Mouse (Mus musculus) liver, postnatal 0 days (tissue): ENCODE measurements around the gene Gm26602. TPM values are rescaled to one million over a fixed set of nuclear protein-coding genes. Genes with fewer than 3 reads are reported as not detected.
A peak's percentile ranks its signal among the peaks of the same experiment; 100 is the strongest.
"Not testable (repeated sequence)": the region's sequence is repeated elsewhere in the genome, so short reads cannot be mapped to it uniquely, and the experiment has no call there.

ENCODE experiments used
- ATAC-seq: fragments of 200-750 bp; cut with Nextera tagmentation; 2 replicates; pipeline ENCODE4 v1.8.0; 2017; ENCODE audit warnings: mild to moderate bottlenecking, moderate library complexity
- DNase-seq: peaks from one replicate; pipeline ENCODE4 v3.0.0-alpha.2; 2016
- H3K27ac ChIP-seq: fragments of 300-500 bp; sonication (generic); 2 replicates; pipeline ENCODE4 v1.5.1; 2014; ENCODE audit warnings: antibody characterized with exemption, moderate library complexity, mild to moderate bottlenecking, low read depth
- H3K27me3 ChIP-seq: fragments of 300-500 bp; sonication (generic); 2 replicates; pipeline ENCODE4 v1.6.1; 2014; ENCODE audit warnings: low read length, control low read depth, mixed read lengths; ENCODE audit not compliant: insufficient read depth
- H3K36me3 ChIP-seq: fragments of 300-500 bp; sonication (generic); replicated peaks from 2 replicates; pipeline ENCODE4 v1.6.1; 2014; ENCODE audit warnings: mild to moderate bottlenecking, control low read depth, low read length, moderate library complexity, mixed read lengths; ENCODE audit not compliant: insufficient read depth
- H3K4me1 ChIP-seq: fragments of 300-500 bp; sonication (generic); 2 replicates; pipeline ENCODE4 v1.6.1; 2014; ENCODE audit warnings: antibody characterized with exemption, mild to moderate bottlenecking, control low read depth; ENCODE audit not compliant: insufficient read depth
- H3K4me2 ChIP-seq: fragments of 300-500 bp; sonication (generic); 2 replicates; pipeline ENCODE4 v1.6.1; 2014; ENCODE audit warnings: low read depth, mild to moderate bottlenecking, low read length, moderate library complexity, mixed read lengths
- H3K4me3 ChIP-seq: fragments of 300-500 bp; sonication (generic); 2 replicates; pipeline ENCODE4 v1.5.1; 2014; ENCODE audit warnings: low read depth, low read length
- H3K9ac ChIP-seq: fragments of 300-500 bp; sonication (generic); replicated peaks from 2 replicates; pipeline ENCODE4 v1.6.1; 2014; ENCODE audit warnings: mild to moderate bottlenecking, moderate library complexity
- H3K9me3 ChIP-seq: fragments of 300-500 bp; sonication (generic); 2 replicates; pipeline ENCODE4 v1.6.1; 2016; ENCODE audit warnings: mild to moderate bottlenecking, control low read depth, low read length, mixed read lengths
- CTCF ChIP-seq: sonication (generic); IDR thresholded peaks from 2 replicates; pipeline ENCODE4 v1.5.1; 2016; ENCODE audit warnings: antibody characterized with exemption, low read depth
- EP300 ChIP-seq: IDR thresholded peaks from 2 replicates; pipeline ENCODE4 v1.6.1; 2016; ENCODE audit warnings: antibody characterized with exemption, low read depth, mild to moderate bottlenecking
- WGBS: fragments of 180-500 bp; shearing (Covaris S2); extraction: QIAGEN DNeasy Blood & Tissue Kit; methylation state at CpG from one replicate; pipeline ENCODE4 v1.1.7; 2014; ENCODE audit not compliant: insufficient replicate concordance; 5-methylcytosine and 5-hydroxymethylcytosine counted together
- polyA plus RNA-seq: library from polyadenylated mRNA; unstranded; fragments of >200 nt; fragmentation: Nextera tagmentation; extraction: Ambion mirVana; gene quantifications from 2 replicates; pipeline ENCODE4 v1.2.1, GENCODE M21; 2015

Gene Gm26602
- polyA plus RNA-seq, 1 experiment from 2014 or later: not detected

- 7% methylated on average over 22 of the region's 22 CpGs for WGBS
- H3K9me3 ChIP-seq: no peaks in the 10 kb centered on the region
- 0 out of 2 replicates have a peak overlapping the region, but pooled peaks have one; percentile 2 for H3K27ac ChIP-seq
- 0 out of 2 replicates have a peak, but pooled peaks cover 8% of the 10 kb centered on the region for H3K27me3 ChIP-seq
- H3K4me3 ChIP-seq: peak overlapping the region; percentile 15
- H3K36me3 ChIP-seq: no peaks in the 10 kb centered on the region
- no peak for ATAC-seq
- no peak for TF ChIP-seq EP300
- TF ChIP-seq CTCF: no peak
- DNase-seq: peak; percentile 66
- peaks cover 66% of the 10 kb centered on the region for H3K4me1 ChIP-seq
- H3K4me2 ChIP-seq: peak overlapping the region; percentile 47
- H3K9ac ChIP-seq: no peak overlapping the region
Observed at GRCm38 (mm10) chr10:79881981-79882380, 28.7 kb upstream of the Gm26602 start.

DNA sequence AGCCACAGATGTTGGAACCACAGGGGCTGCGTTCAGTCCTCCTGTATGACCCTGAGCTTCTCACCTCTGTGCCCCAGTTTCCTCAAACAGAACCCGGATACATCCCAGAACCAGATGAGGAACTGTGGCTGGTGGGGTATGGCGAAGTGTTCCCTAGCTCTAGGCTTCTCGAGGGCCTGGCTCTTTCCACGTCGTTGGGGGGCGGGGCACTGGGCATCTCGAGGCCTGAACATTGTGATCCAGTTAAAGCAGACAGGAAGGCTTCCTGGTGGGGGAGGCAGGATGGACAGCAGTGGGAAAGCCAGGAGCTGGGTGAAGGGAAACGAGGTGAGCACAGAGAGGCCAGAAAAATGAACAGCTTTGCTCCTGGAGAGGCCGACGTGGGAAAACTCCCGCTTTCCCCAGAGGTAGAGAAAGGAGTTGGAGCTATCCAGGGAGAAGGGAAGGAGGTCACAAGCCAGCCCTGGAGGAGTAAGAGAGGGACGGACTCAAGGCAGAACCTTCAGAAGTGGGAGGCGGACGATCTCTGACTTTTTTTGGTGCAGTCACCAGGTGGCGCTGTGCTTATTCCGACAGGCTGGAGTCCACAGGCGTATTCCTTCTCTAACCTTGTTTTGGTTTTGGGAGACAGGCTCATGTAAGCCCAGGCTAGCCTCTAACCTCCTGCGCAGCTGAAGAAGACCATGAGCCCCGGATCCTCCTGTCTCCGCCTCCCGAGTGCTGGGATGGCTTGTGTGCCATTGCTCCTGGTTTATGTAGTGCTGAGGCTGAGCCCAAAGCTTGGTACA is 27.2 kb upstream of the Gm26602 start:
- no peak for TF ChIP-seq EP300
- peak; percentile 87 for TF ChIP-seq CTCF
- Histone ChIP-seq H3K4me2 (peak overlapping the region; percentile 48), H3K4me1 (peaks cover 53% of the 10 kb centered on the region), H3K4me3 (no peak overlapping the region), H3K36me3 (no peaks in the 10 kb centered on the region), H3K9me3 (no peaks in the 10 kb centered on the region), H3K27ac (peak overlapping the region; percentile 48; the same call in 1 of the 2 replicates), H3K27me3 (0 out of 2 replicates have a peak, but pooled peaks cover 8% of the 10 kb centered on the region), H3K9ac (no peak overlapping the region)
- WGBS: 15% methylated on average over 22 of the region's 22 CpGs
- ATAC-seq: peak; percentile 34
- peak; percentile 86 for DNase-seq

DNA sequence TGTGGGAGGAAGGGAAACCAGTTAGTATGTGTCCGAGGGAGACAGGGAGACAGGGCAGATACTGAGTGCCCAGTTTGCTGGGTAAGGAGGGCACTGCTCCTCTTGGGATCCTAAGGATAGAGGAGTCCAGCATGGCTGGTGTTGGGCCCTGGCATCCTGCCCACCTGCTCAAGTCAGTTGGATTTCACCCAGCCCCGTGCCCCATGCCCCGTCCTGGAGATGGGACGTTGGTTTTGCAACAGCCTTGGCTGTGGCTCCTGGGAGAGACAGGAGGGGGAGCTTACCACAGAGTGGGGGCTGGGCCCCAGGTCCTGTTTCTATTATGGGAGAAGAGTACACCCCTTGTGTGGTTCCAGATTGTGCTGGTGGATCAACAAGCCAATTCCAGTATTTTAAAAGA is 26.2 kb upstream of the Gm26602 start:
- Histone ChIP-seq H3K4me1 (peaks cover 47% of the 10 kb centered on the region), H3K27me3 (0 out of 2 replicates have a peak, but pooled peaks cover 8% of the 10 kb centered on the region), H3K36me3 (no peaks in the 10 kb centered on the region), H3K9me3 (no peaks in the 10 kb centered on the region), H3K27ac (peak overlapping the region; percentile 48; the same call in 1 of the 2 replicates), H3K9ac (no peak overlapping the region), H3K4me2 (no peak overlapping the region), H3K4me3 (no peak overlapping the region)
- WGBS: 13% methylated on average over 4 of the region's 4 CpGs
- no peak for TF ChIP-seq EP300
- no peak for TF ChIP-seq CTCF
- DNase-seq (peak; percentile 66), ATAC-seq (peak; percentile 22; the same call in 1 of the 2 replicates)

DNA sequence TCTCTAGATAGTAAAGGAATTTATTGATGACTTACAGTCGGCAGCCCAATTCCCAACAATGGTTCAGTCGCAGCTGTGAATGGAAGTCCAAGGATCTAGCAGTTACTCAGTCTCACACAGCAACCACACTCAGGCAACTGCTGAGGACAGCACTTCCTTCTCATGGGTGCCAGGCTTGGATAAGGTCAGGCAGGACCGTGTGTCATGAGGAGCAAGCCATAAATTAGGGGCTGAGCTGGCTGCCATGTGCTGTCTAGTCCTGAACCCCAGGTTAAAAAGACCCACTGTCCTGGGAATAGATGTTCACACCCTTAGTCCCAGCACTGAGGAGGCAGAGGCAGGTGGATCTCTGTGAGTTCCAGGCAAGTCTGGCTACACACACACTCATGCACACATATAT is 25.7 kb upstream of the Gm26602 start:
- DNase-seq, H3K27me3 ChIP-seq, H3K36me3 ChIP-seq, H3K4me2 ChIP-seq, H3K27ac ChIP-seq, H3K4me3 ChIP-seq, ATAC-seq, H3K9me3 ChIP-seq, H3K9ac ChIP-seq: not testable (repeated sequence)
- 23% methylated on average over 2 of the region's 3 CpGs for WGBS
- H3K4me1 ChIP-seq: peaks cover 43% of the 10 kb centered on the region

- H3K27me3 ChIP-seq: 0 out of 2 replicates have a peak, but pooled peaks cover 8% of the 10 kb centered on the region
- H3K4me3 ChIP-seq: no peak within 1 kb of the TSS
- H3K9ac ChIP-seq: no peak within 1 kb of the TSS
- WGBS: 50% methylated on average over 6 of the region's 6 CpGs
- peaks cover 33% of the 10 kb centered on the region for H3K4me1 ChIP-seq
- no peaks in the 10 kb centered on the region for H3K36me3 ChIP-seq
- H3K4me2 ChIP-seq: no peak within 1 kb of the TSS; the same call in 1 of the 2 replicates
- DNase-seq (no peak), ATAC-seq (no peak)
- H3K9me3 ChIP-seq: no peaks in the 10 kb centered on the region
- no peak within 1 kb of the TSS for H3K27ac ChIP-seq
- TF ChIP-seq CTCF: no peak
- no peak for TF ChIP-seq EP300
Observed at GRCm38 (mm10) chr10:79886054-79886453, 24.6 kb upstream of the Gm26602 start, which contains the start of gene Elane. Gene Elane (plus strand): TSS chr10:79886247.

DNA sequence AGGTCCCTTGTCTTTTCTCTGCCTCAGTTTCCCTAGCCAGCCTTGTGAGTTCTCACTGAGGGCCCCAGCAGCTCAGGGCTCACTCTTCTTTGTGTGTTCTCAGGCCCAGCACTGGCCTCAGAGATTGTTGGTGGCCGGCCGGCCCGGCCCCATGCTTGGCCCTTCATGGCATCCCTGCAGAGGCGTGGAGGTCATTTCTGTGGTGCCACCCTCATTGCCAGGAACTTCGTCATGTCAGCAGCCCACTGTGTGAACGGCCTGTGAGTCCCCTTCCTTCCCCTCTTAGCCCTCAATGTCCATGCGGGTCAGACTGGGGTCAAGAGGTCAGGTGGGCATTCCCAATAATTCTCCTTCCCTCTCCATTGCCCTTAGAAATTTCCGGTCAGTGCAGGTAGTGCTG is 24.0 kb upstream of the Gm26602 start:
- 66% methylated on average over 8 of the region's 8 CpGs for WGBS
- no peak for ATAC-seq

More for the DNA sequence above, 24.0 kb upstream of the Gm26602 start:
- no peak overlapping the region for H3K9ac ChIP-seq
- H3K9me3 ChIP-seq: no peaks in the 10 kb centered on the region
- no peak for TF ChIP-seq CTCF
- no peak for TF ChIP-seq EP300
- H3K27me3 ChIP-seq: 0 out of 2 replicates have a peak, but pooled peaks cover 8% of the 10 kb centered on the region
- H3K36me3 ChIP-seq: no peaks in the 10 kb centered on the region
- DNase-seq: no peak
- no peak overlapping the region for H3K4me2 ChIP-seq
- peaks cover 27% of the 10 kb centered on the region for H3K4me1 ChIP-seq
- H3K27ac ChIP-seq: no peak overlapping the region
- H3K4me3 ChIP-seq: no peak overlapping the region
